Mouse (Mus musculus) liver, postnatal 0 days (tissue): Measurements from ENCODE around the gene Cox19. TPM values are rescaled to one million over a fixed set of nuclear protein-coding genes. Genes with fewer than 3 reads are reported as not detected.

Experiments used
- ATAC-seq: fragments of 200-750 bp; cut with Nextera tagmentation; 2 replicates; pipeline ENCODE4 v1.8.0; 2017; ENCODE audit warnings: mild to moderate bottlenecking, moderate library complexity
- DNase-seq: peaks from one replicate; pipeline ENCODE4 v3.0.0-alpha.2; 2016
- H3K27ac ChIP-seq: fragments of 300-500 bp; sonication (generic); 2 replicates; pipeline ENCODE4 v1.5.1; 2014; ENCODE audit warnings: antibody characterized with exemption, moderate library complexity, mild to moderate bottlenecking, low read depth
- H3K27me3 ChIP-seq: fragments of 300-500 bp; sonication (generic); 2 replicates; pipeline ENCODE4 v1.6.1; 2014; ENCODE audit warnings: low read length, control low read depth, mixed read lengths; ENCODE audit not compliant: insufficient read depth
- H3K36me3 ChIP-seq: fragments of 300-500 bp; sonication (generic); replicated peaks from 2 replicates; pipeline ENCODE4 v1.6.1; 2014; ENCODE audit warnings: mild to moderate bottlenecking, control low read depth, low read length, moderate library complexity, mixed read lengths; ENCODE audit not compliant: insufficient read depth
- H3K4me1 ChIP-seq: fragments of 300-500 bp; sonication (generic); 2 replicates; pipeline ENCODE4 v1.6.1; 2014; ENCODE audit warnings: antibody characterized with exemption, mild to moderate bottlenecking, control low read depth; ENCODE audit not compliant: insufficient read depth
- H3K4me2 ChIP-seq: fragments of 300-500 bp; sonication (generic); 2 replicates; pipeline ENCODE4 v1.6.1; 2014; ENCODE audit warnings: low read depth, mild to moderate bottlenecking, low read length, moderate library complexity, mixed read lengths
- H3K4me3 ChIP-seq: fragments of 300-500 bp; sonication (generic); 2 replicates; pipeline ENCODE4 v1.5.1; 2014; ENCODE audit warnings: low read depth, low read length
- H3K9ac ChIP-seq: fragments of 300-500 bp; sonication (generic); replicated peaks from 2 replicates; pipeline ENCODE4 v1.6.1; 2014; ENCODE audit warnings: mild to moderate bottlenecking, moderate library complexity
- H3K9me3 ChIP-seq: fragments of 300-500 bp; sonication (generic); 2 replicates; pipeline ENCODE4 v1.6.1; 2016; ENCODE audit warnings: mild to moderate bottlenecking, control low read depth, low read length, mixed read lengths
- CTCF ChIP-seq: sonication (generic); IDR thresholded peaks from 2 replicates; pipeline ENCODE4 v1.5.1; 2016; ENCODE audit warnings: antibody characterized with exemption, low read depth
- EP300 ChIP-seq: IDR thresholded peaks from 2 replicates; pipeline ENCODE4 v1.6.1; 2016; ENCODE audit warnings: antibody characterized with exemption, low read depth, mild to moderate bottlenecking
- WGBS: fragments of 180-500 bp; shearing (Covaris S2); extraction: QIAGEN DNeasy Blood & Tissue Kit; methylation state at CpG from one replicate; pipeline ENCODE4 v1.1.7; 2014; ENCODE audit not compliant: insufficient replicate concordance; 5-methylcytosine and 5-hydroxymethylcytosine counted together
- polyA plus RNA-seq: library from polyadenylated mRNA; unstranded; fragments of >200 nt; fragmentation: Nextera tagmentation; extraction: Ambion mirVana; gene quantifications from 2 replicates; pipeline ENCODE4 v1.2.1, GENCODE M21; 2015

Cox19 gene
- polyA plus RNA-seq, 1 experiment from 2014 or later = 37.1 TPM

DNA sequence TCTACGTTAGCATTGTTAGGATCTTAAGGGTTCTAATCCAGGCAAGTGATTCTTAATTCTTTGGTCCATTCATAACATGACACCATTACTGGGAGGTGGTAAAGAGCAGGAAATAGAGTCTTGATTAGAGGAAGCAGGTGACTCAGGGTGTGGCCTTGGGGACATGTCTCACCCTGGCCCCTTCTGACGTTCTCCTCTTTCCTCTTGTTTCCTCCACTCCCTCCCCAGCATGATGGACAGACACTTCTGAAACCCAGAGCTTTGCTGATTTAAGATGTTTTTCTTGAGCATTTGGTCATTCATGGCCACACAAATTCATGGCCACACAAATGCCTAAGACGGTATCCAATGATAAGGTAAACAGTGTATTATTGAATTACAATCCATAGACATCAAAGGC, 41.3 kb downstream of the Cox19 start:
- no peak for ATAC-seq
- Histone ChIP-seq H3K4me3 (no peak overlapping the region), H3K9ac (no peak overlapping the region), H3K27me3 (no peaks in the 10 kb centered on the region), H3K4me2 (no peak overlapping the region), H3K36me3 (no peaks in the 10 kb centered on the region), H3K27ac (no peak overlapping the region), H3K4me1 (peaks cover 5% of the 10 kb centered on the region), H3K9me3 (no peaks in the 10 kb centered on the region)
- WGBS = 64% methylated on average over 3 of the region's 3 CpGs
- no peak for DNase-seq
- no peak for TF ChIP-seq EP300
- no peak for TF ChIP-seq CTCF

GRCm38 (mm10) chr5:139303646-139304061, 47.6 kb downstream of the Cox19 start:
- ATAC-seq (no peak), DNase-seq (no peak)
- no peak overlapping the region for H3K4me2 ChIP-seq
- no peaks in the 10 kb centered on the region for H3K27me3 ChIP-seq
- no peaks in the 10 kb centered on the region for H3K9me3 ChIP-seq
- WGBS = 76% methylated on average over 9 of the region's 9 CpGs
- H3K36me3 ChIP-seq = no peaks in the 10 kb centered on the region
- no peak overlapping the region for H3K4me3 ChIP-seq
- H3K9ac ChIP-seq = no peak overlapping the region
- no peak overlapping the region for H3K27ac ChIP-seq
- TF ChIP-seq CTCF (no peak), EP300 (no peak)
- H3K4me1 ChIP-seq = peaks cover 14% of the 10 kb centered on the region; the same call in 1 of the 2 replicates

DNA sequence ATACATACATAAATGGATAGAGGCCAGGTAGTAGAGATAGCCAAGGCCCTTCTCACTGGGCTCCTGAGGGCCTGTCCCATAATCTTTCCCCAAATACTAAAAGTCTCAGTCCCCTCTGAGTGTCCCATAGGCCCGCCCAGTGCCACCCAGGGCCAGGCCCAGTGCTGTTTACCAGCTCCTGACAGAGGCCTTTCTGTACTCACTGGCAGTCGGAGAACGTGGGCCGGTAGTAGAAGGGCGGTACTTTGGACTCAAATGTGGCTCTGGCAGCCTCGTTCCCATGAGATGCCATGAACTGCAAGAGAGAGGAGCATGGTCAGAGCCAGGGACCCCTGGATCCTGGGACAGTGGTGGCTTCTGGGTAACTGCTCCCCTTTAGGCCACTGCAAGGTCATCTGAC, 49.1 kb downstream of the Cox19 start:
- Histone ChIP-seq H3K27me3 (no peaks in the 10 kb centered on the region), H3K4me1 (peaks cover 16% of the 10 kb centered on the region), H3K36me3 (no peaks in the 10 kb centered on the region), H3K9me3 (no peaks in the 10 kb centered on the region), H3K4me2 (no peak overlapping the region), H3K9ac (no peak overlapping the region), H3K27ac (no peak overlapping the region), H3K4me3 (no peak overlapping the region)
- TF ChIP-seq CTCF = no peak
- TF ChIP-seq EP300 = no peak
- WGBS = 75% methylated on average over 6 of the region's 6 CpGs
- ATAC-seq (no peak), DNase-seq (no peak)

GRCm38 (mm10) chr5:139297745-139298144, 53.5 kb downstream of the Cox19 start:
- WGBS = 69% methylated on average over 5 of the region's 5 CpGs
- peaks cover 16% of the 10 kb centered on the region for H3K4me1 ChIP-seq
- DNase-seq = no peak
- no peak for ATAC-seq
- TF ChIP-seq CTCF (no peak), EP300 (no peak)
- no peak overlapping the region for H3K4me2 ChIP-seq
- H3K9ac ChIP-seq = no peak overlapping the region
- no peaks in the 10 kb centered on the region for H3K36me3 ChIP-seq
- no peak overlapping the region for H3K4me3 ChIP-seq
- no peak overlapping the region for H3K27ac ChIP-seq
- no peaks in the 10 kb centered on the region for H3K9me3 ChIP-seq
- H3K27me3 ChIP-seq = no peaks in the 10 kb centered on the region

- H3K9ac ChIP-seq = no peak overlapping the region
- no peak for DNase-seq
- H3K27me3 ChIP-seq = no peaks in the 10 kb centered on the region
- no peak overlapping the region for H3K4me2 ChIP-seq
- TF ChIP-seq EP300 = no peak
- TF ChIP-seq CTCF = no peak
- peaks cover 14% of the 10 kb centered on the region for H3K4me1 ChIP-seq
- H3K4me3 ChIP-seq = no peak overlapping the region
- no peak for ATAC-seq
- no peaks in the 10 kb centered on the region for H3K36me3 ChIP-seq
- H3K27ac ChIP-seq = no peak overlapping the region
- no peaks in the 10 kb centered on the region for H3K9me3 ChIP-seq
- 84% methylated on average over 10 of the region's 10 CpGs for WGBS
Measured at GRCm38 (mm10) chr5:139297092-139297491, 54.1 kb downstream of the Cox19 start.

DNA sequence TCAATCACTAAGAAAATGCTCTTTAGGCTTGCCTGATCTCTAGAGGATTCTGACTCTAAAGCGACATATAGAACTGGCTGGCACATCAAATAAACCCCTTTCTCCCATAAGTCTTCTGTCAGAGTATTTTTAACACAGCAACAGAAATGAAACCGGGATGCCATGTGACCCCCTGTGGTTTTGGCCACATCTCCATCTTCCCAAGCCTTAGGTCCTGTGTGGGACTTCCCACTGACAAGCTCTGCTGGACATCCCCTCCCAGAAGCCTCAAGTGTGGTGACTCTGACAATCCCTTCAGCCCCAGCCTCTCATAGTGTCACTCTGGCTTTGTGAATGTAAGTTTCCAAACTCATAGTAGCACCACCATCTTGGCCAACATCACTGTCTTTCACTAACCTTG, 57.1 kb downstream of the Cox19 start:
- TF ChIP-seq EP300 (no peak), CTCF (no peak)
- no peaks in the 10 kb centered on the region for H3K9me3 ChIP-seq
- DNase-seq (no peak), ATAC-seq (no peak)
- H3K27ac ChIP-seq = no peak overlapping the region
- WGBS = 68% methylated on average over 2 of the region's 2 CpGs
- no peaks in the 10 kb centered on the region for H3K27me3 ChIP-seq
- H3K4me2 ChIP-seq = no peak overlapping the region
- no peak overlapping the region for H3K9ac ChIP-seq
- no peaks in the 10 kb centered on the region for H3K36me3 ChIP-seq
- no peak overlapping the region for H3K4me3 ChIP-seq
- peaks cover 2% of the 10 kb centered on the region; the same call in 1 of the 2 replicates for H3K4me1 ChIP-seq
